Mouse (Mus musculus) kidney, postnatal 0 days (tissue): Measurements from ENCODE around the gene Pacrg. TPM values are rescaled to one million over a fixed set of nuclear protein-coding genes. Genes with fewer than 3 reads are reported as not detected.

ENCODE experiments used
- ATAC-seq: fragments of 200-750 bp; cut with Nextera tagmentation; replicated peaks from 2 replicates; pipeline ENCODE4 v1.8.0; 2017; ENCODE audit warnings: low read depth, moderate number of reproducible peaks, moderate TSS enrichment, moderate library complexity; ENCODE audit not compliant: low FRiP score
- DNase-seq: peaks from one replicate; pipeline ENCODE4 v3.0.0-alpha.2; 2016; ENCODE audit warnings: low spot score
- H3K27ac ChIP-seq: fragments of 300-500 bp; sonication (generic); 2 replicates; pipeline ENCODE4 v1.5.1; 2014; ENCODE audit warnings: mild to moderate bottlenecking
- H3K27me3 ChIP-seq: fragments of 300-500 bp; sonication (generic); 2 replicates; pipeline ENCODE4 v1.6.1; 2014; ENCODE audit warnings: low read length, mixed read lengths; ENCODE audit not compliant: insufficient read depth
- H3K36me3 ChIP-seq: fragments of 300-500 bp; sonication (generic); 2 replicates; pipeline ENCODE4 v1.6.1; 2014; ENCODE audit warnings: low read length, mixed read lengths; ENCODE audit not compliant: insufficient read depth
- H3K4me1 ChIP-seq: fragments of 300-500 bp; sonication (generic); replicated peaks from 2 replicates; pipeline ENCODE4 v1.6.1; 2014; ENCODE audit warnings: antibody characterized with exemption, low read length, mixed read lengths; ENCODE audit not compliant: insufficient read depth
- H3K4me2 ChIP-seq: fragments of 300-500 bp; sonication (generic); 2 replicates; pipeline ENCODE4 v1.6.1; 2014; ENCODE audit warnings: mild to moderate bottlenecking, low read length, moderate library complexity, mixed read lengths
- H3K4me3 ChIP-seq: fragments of 300-500 bp; sonication (generic); replicated peaks from 2 replicates; pipeline ENCODE4 v1.5.1; 2014; ENCODE audit warnings: low read depth, low read length
- H3K9ac ChIP-seq: fragments of 300-500 bp; sonication (generic); 2 replicates; pipeline ENCODE4 v1.6.1; 2014; ENCODE audit warnings: low read depth, low read length
- H3K9me3 ChIP-seq: fragments of 300-500 bp; sonication (generic); replicated peaks from 2 replicates; pipeline ENCODE4 v1.6.1; 2016; ENCODE audit warnings: low read length, inconsistent platforms, mixed read lengths
- CTCF ChIP-seq: IDR thresholded peaks from 2 replicates; pipeline ENCODE4 v1.5.1; 2016; ENCODE audit warnings: antibody characterized with exemption, low read depth, mild to moderate bottlenecking, moderate library complexity
- WGBS: fragments of 180-500 bp; shearing (Covaris S2); extraction: QIAGEN DNeasy Blood & Tissue Kit; methylation state at CpG from one replicate; pipeline ENCODE4 v1.1.7; 2014; 5-methylcytosine and 5-hydroxymethylcytosine counted together
- polyA plus RNA-seq: library from polyadenylated mRNA; unstranded; fragments of >200 nt; fragmentation: Nextera tagmentation; extraction: Ambion mirVana; gene quantifications from 2 replicates; pipeline ENCODE4 v1.2.1, GENCODE M21; 2015

Gene Pacrg
- polyA plus RNA-seq, 1 experiment from 2014 or later: 3.1 TPM

GRCm38 (mm10) chr17:10677098-10677497 is 163.0 kb downstream of the Pacrg start:
- peak; percentile 52 for DNase-seq
- H3K4me2 ChIP-seq: no peak overlapping the region
- no peaks in the 10 kb centered on the region for H3K4me1 ChIP-seq
- H3K36me3 ChIP-seq: no peaks in the 10 kb centered on the region
- H3K4me3 ChIP-seq: no peak overlapping the region
- WGBS: 32% methylated on average over 4 of the region's 4 CpGs
- H3K27ac ChIP-seq: no peak overlapping the region
- no peak for TF ChIP-seq CTCF
- no peaks in the 10 kb centered on the region for H3K9me3 ChIP-seq
- no peaks in the 10 kb centered on the region for H3K27me3 ChIP-seq
- no peak overlapping the region for H3K9ac ChIP-seq
- ATAC-seq: no peak

- no peak for DNase-seq
- Histone ChIP-seq H3K9ac (no peak overlapping the region), H3K27me3 (no peaks in the 10 kb centered on the region), H3K36me3 (no peaks in the 10 kb centered on the region), H3K4me2 (no peak overlapping the region), H3K4me1 (no peaks in the 10 kb centered on the region), H3K4me3 (no peak overlapping the region), H3K9me3 (no peaks in the 10 kb centered on the region), H3K27ac (no peak overlapping the region)
- no peak for ATAC-seq
- no peak for TF ChIP-seq CTCF
- 80% methylated on average over 5 of the region's 5 CpGs for WGBS
These were observed 164.6 kb downstream of the Pacrg start for GRCm38 (mm10) chr17:10675536-10675935.

- DNase-seq (no peak), ATAC-seq (no peak)
- Histone ChIP-seq H3K9me3 (no peaks in the 10 kb centered on the region), H3K36me3 (no peaks in the 10 kb centered on the region), H3K4me3 (no peak overlapping the region), H3K27ac (no peak overlapping the region), H3K4me2 (no peak overlapping the region), H3K27me3 (no peaks in the 10 kb centered on the region), H3K9ac (no peak overlapping the region), H3K4me1 (no peaks in the 10 kb centered on the region)
- WGBS: 73% methylated on average over 3 of the region's 3 CpGs
- peak; percentile 37; the same call in 1 of the 2 replicates for TF ChIP-seq CTCF
These were observed 165.1 kb downstream of the Pacrg start for GRCm38 (mm10) chr17:10675048-10675447.

- Histone ChIP-seq H3K9ac (no peak overlapping the region), H3K4me2 (no peak overlapping the region), H3K27ac (no peak overlapping the region), H3K9me3 (no peaks in the 10 kb centered on the region), H3K4me3 (no peak overlapping the region), H3K27me3 (no peaks in the 10 kb centered on the region), H3K36me3 (no peaks in the 10 kb centered on the region), H3K4me1 (no peaks in the 10 kb centered on the region)
- no peak for TF ChIP-seq CTCF
- no peak for ATAC-seq
- 71% methylated on average over 4 of the region's 4 CpGs for WGBS
- no peak for DNase-seq
These were observed 178.8 kb downstream of the Pacrg start for GRCm38 (mm10) chr17:10661294-10661693.

GRCm38 (mm10) chr17:10643604-10644003 is 196.5 kb downstream of the Pacrg start:
- WGBS: 78% methylated on average over 7 of the region's 7 CpGs
- no peak overlapping the region for H3K4me3 ChIP-seq
- no peaks in the 10 kb centered on the region for H3K27me3 ChIP-seq
- no peaks in the 10 kb centered on the region for H3K9me3 ChIP-seq
- no peak overlapping the region for H3K27ac ChIP-seq
- no peak overlapping the region for H3K9ac ChIP-seq
- ATAC-seq (no peak), DNase-seq (no peak)
- no peak overlapping the region for H3K4me2 ChIP-seq
- TF ChIP-seq CTCF: no peak
- no peaks in the 10 kb centered on the region for H3K36me3 ChIP-seq
- no peaks in the 10 kb centered on the region for H3K4me1 ChIP-seq

- ATAC-seq (no peak), DNase-seq (no peak)
- H3K4me1 ChIP-seq: no peaks in the 10 kb centered on the region; the same call in 1 of the 2 replicates
- WGBS: 45% methylated on average over 1 of the region's 1 CpGs
- H3K4me3 ChIP-seq: no peak overlapping the region
- no peak for TF ChIP-seq CTCF
- no peaks in the 10 kb centered on the region for H3K27me3 ChIP-seq
- H3K36me3 ChIP-seq: no peaks in the 10 kb centered on the region
- H3K27ac ChIP-seq: no peak overlapping the region
- H3K9ac ChIP-seq: no peak overlapping the region
- H3K9me3 ChIP-seq: no peaks in the 10 kb centered on the region
- H3K4me2 ChIP-seq: no peak overlapping the region
These were observed 200.3 kb downstream of the Pacrg start for GRCm38 (mm10) chr17:10639816-10640215.

- no peak overlapping the region for H3K4me3 ChIP-seq
- peak overlapping the region; percentile 55; the same call in 1 of the 2 replicates for H3K27ac ChIP-seq
- H3K9ac ChIP-seq: no peak overlapping the region
- no peaks in the 10 kb centered on the region; the same call in 1 of the 2 replicates for H3K4me1 ChIP-seq
- ATAC-seq: no peak
- no peaks in the 10 kb centered on the region for H3K9me3 ChIP-seq
- no peaks in the 10 kb centered on the region for H3K36me3 ChIP-seq
- no peaks in the 10 kb centered on the region for H3K27me3 ChIP-seq
- no peak overlapping the region for H3K4me2 ChIP-seq
- 58% methylated on average over 8 of the region's 8 CpGs for WGBS
- no peak for DNase-seq
- no peak for TF ChIP-seq CTCF
These were observed 204.1 kb downstream of the Pacrg start for GRCm38 (mm10) chr17:10635955-10636470.
